Mouse (Mus musculus): ENCODE results near the gene Huwe1.

The Huwe1 gene

GRCm38 (mm10) chrX:151950231-151950630 is 149.6 kb downstream of the Huwe1 start:
- no peak for DNase-seq (ENCODE audit: extremely low spot score, low spot score)

- no peak for DNase-seq (ENCODE audit: extremely low spot score, low spot score)
Measured at GRCm38 (mm10) chrX:151951181-151951580, 150.6 kb downstream of the Huwe1 start.
